Mouse (Mus musculus): ENCODE data around the gene Atg9a.

DNA sequence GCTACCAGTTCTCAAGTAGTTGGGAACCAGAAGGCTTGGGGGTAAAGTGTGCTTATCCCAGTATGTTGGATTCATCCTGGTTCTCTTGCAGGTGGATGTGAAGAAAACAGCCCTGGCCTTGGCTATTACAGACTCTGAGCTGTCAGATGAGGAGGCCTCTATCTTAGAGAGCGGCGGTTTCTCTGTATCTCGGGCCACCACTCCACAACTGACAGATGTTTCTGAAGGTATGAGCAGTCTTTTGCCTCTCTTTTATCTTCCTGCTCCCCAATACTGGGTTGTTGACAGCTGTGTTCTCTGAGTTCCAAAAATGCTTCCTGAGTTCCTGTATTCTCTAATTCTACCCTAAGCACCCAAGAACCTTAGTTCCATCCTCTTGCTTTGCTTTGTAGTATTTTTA is 46.4 kb downstream of the Atg9a start:
- TF ChIP-seq POLR2A (IDR thresholded peaks at IDR 0.05; ENCODE audit: insufficient read depth, low read length) (no peak), CTCF (IDR thresholded peaks at IDR 0.05; ENCODE audit: low read depth, low read length) (no peak)

Data from ES-Bruce4 (cell line).